Comparison of ENCODE assay signal across 9 mouse cellular contexts in the genomic region with DNA sequence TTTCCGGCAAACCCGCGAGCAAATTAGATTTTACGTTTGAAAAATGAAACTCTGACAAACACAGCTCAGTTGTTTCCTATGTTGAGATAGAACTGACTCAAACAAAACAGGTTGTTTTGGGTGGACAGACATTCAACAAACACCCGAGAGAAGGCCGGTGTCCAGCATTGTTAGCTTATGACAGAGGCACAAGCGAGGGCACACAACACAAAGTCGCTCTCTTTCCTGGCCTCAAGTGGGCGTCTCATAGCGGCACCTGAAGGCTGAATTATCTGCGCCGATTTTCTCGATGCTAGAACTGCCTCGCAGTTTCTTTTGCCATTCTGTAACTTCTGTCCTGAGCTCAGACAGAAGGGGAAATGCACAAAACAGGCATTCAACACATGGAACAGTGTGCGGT. TPM values are rescaled to one million over a fixed set of nuclear protein-coding genes. Genes with fewer than 3 reads are reported as not detected.
DNase-seq lines count a peak whose midpoint lies in the region; ATAC-seq lines count a peak whose summit lies in the region.
"Had no signal": no experiment of that assay in that cellular context is flagged by ENCODE, and none has a peak within 500 bp of the region (broad histone marks: within the 10 kb centered on the region; RNA-seq: fewer than 3 reads in every experiment).

No protein-coding gene starts in this region.

- peaks cover 4% of the 10 kb centered on the region; the same call in 1 of the 2 replicates for H3K4me1 ChIP-seq in heart, embryonic 11.5 days (ENCODE audit: control insufficient read depth, insufficient read depth, low read length)
- H3K4me1 ChIP-seq in heart, embryonic 16.5 days (ENCODE audit: control insufficient read depth, insufficient read depth, low read length), result peaks cover 4% of the 10 kb centered on the region; the same call in 1 of the 2 replicates
- peaks cover 16% of the 10 kb centered on the region for H3K4me1 ChIP-seq in midbrain, embryonic 10.5 days

- H3K4me2 ChIP-seq in heart, embryonic 11.5 days, result peak overlapping the region; percentile 78
- peak overlapping the region; percentile 94 for H3K4me2 ChIP-seq in heart, embryonic 16.5 days (ENCODE audit: low read depth, low read length)

- peak overlapping the region; percentile 68 for H3K4me3 ChIP-seq in heart, embryonic 11.5 days (ENCODE audit: low read depth, low read length)
- peak overlapping the region; percentile 85 for H3K4me3 ChIP-seq in heart, embryonic 16.5 days (ENCODE audit: low read length)
- peak overlapping the region; percentile 76 for H3K4me3 ChIP-seq in midbrain, embryonic 10.5 days

- no peak for ATAC-seq in heart, embryonic 11.5 days (replicated peaks; ENCODE audit: insufficient number of reproducible peaks, low FRiP score, low TSS enrichment)
- ATAC-seq in heart, embryonic 16.5 days (replicated peaks; ENCODE audit: extremely low read depth, insufficient read depth, low FRiP score), result no peak

- H3K36me3 ChIP-seq in heart, embryonic 11.5 days (ENCODE audit: control insufficient read depth, insufficient read depth, low read length), result no peaks in the 10 kb centered on the region
- H3K36me3 ChIP-seq in heart, embryonic 16.5 days (ENCODE audit: control insufficient read depth, insufficient read depth), result no peaks in the 10 kb centered on the region
- H3K36me3 ChIP-seq in midbrain, embryonic 10.5 days, result no peaks in the 10 kb centered on the region

- H3K9ac ChIP-seq in heart, embryonic 11.5 days (ENCODE audit: low read depth, low read length), result no peak overlapping the region
- H3K9ac ChIP-seq in heart, embryonic 16.5 days (ENCODE audit: low read length), result peak overlapping the region; percentile 20

- H3K27ac ChIP-seq in heart, embryonic 11.5 days (ENCODE audit: low read depth, low read length), result no peak overlapping the region
- no peak overlapping the region for H3K27ac ChIP-seq in heart, embryonic 16.5 days (ENCODE audit: low read length)
- H3K27ac ChIP-seq in midbrain, embryonic 10.5 days (replicated peaks), result peak overlapping the region; percentile 80
- H3K27ac ChIP-seq: macrophage had no signal

- DNase-seq in heart, adult 8-10 months (ENCODE audit: low spot score), result no peak
- DNase-seq in cerebellum, postnatal 25 days, result peak; percentile 63 to 74
- peak; percentile 39 to 51 for DNase-seq in kidney, postnatal 25 days
- peak; percentile 42 for DNase-seq in midbrain, embryonic 10.5 days (ENCODE audit: low spot score)
- DNase-seq in MN1 (ENCODE audit: low spot score), result no peak
- DNase-seq in layer of hippocampus, adult 9-11 months, result no peak

- H3K9me3 ChIP-seq in heart, embryonic 11.5 days (replicated peaks; ENCODE audit: control insufficient read depth, low read length), result no peaks in the 10 kb centered on the region
- no peaks in the 10 kb centered on the region for H3K9me3 ChIP-seq in heart, embryonic 16.5 days (replicated peaks; ENCODE audit: control insufficient read depth, low read length)
- H3K9me3 ChIP-seq in midbrain, embryonic 10.5 days (replicated peaks), result no peaks in the 10 kb centered on the region

- peaks cover 24% of the 10 kb centered on the region for H3K27me3 ChIP-seq in heart, embryonic 11.5 days (ENCODE audit: control insufficient read depth, insufficient read depth, low read length)
- peaks cover 22% of the 10 kb centered on the region for H3K27me3 ChIP-seq in heart, embryonic 16.5 days (ENCODE audit: control insufficient read depth, insufficient read depth, low read length)
- H3K27me3 ChIP-seq in midbrain, embryonic 10.5 days (ENCODE audit: low read depth, poor library complexity, severe bottlenecking), result peaks cover 46% of the 10 kb centered on the region

- WGBS in heart, embryonic 11.5 days (ENCODE audit: insufficient replicate concordance), result 1% methylated on average over 15 of the region's 15 CpGs
- WGBS in heart, embryonic 16.5 days, result 2% methylated on average over 15 of the region's 15 CpGs
- 1% methylated on average over 15 of the region's 15 CpGs for WGBS in midbrain, embryonic 10.5 days

RNA-seq across cellular contexts. Expression of gene Cadps2, which starts 0.8 kb away (rescaled TPM):
- 1.1 and 1.2 TPM in 2 replicates for polyA plus RNA-seq in heart, embryonic 11.5 days (2014; fragmentation: Nextera tagmentation; extraction: Ambion mirVana)
- 1 to 10 TPM; 1.8 to 2.3 (median 2.3) TPM for total RNA-seq in heart, adult 8-10 months (2022)
- 1.1 and 1.3 TPM in 2 replicates for polyA plus RNA-seq in heart, embryonic 16.5 days (2015; fragmentation: Nextera tagmentation; extraction: Ambion mirVana)
- polyA plus RNA-seq in midbrain, embryonic 10.5 days (2016; fragmentation: Nextera tagmentation; extraction: Ambion mirVana), result 1.1 and 1.4 TPM in 2 replicates
- polyA plus RNA-seq: macrophage had no signal

Comparison
In these comparisons a context has a peak if more than half of its experiments do, and no peak if none do; other contexts are left out.
1. DNase-seq: peak in cerebellum, postnatal 25 days (2 of 2), kidney, postnatal 25 days (2 of 2) and midbrain, embryonic 10.5 days (single experiment); none in heart, adult 8-10 months (single experiment), MN1 (single experiment) and layer of hippocampus, adult 9-11 months (single experiment).
2. Peak in every context shown above with its lines, with median percentiles within 50 percentile points of each other: H3K4me3 ChIP-seq.